Mouse (Mus musculus) intestine, embryonic 15.5 days (tissue): ENCODE results near the gene Mdfi. TPM values are rescaled to one million over a fixed set of nuclear protein-coding genes. Genes with fewer than 3 reads are reported as not detected.

Experiments
- ATAC-seq: fragments of 200-750 bp; cut with Nextera tagmentation; 2 replicates; pipeline ENCODE4 v1.8.0; 2017; ENCODE audit warnings: moderate TSS enrichment, moderate library complexity
- H3K27ac ChIP-seq: fragments of 300-500 bp; sonication (generic); 2 replicates; pipeline ENCODE4 v1.5.1; 2015; ENCODE audit warnings: mild to moderate bottlenecking, inconsistent platforms
- H3K27me3 ChIP-seq: fragments of 300-500 bp; sonication (generic); replicated peaks from 2 replicates; pipeline ENCODE4 v1.6.1; 2015; ENCODE audit warnings: inconsistent platforms
- H3K36me3 ChIP-seq: fragments of 300-500 bp; sonication (generic); 2 replicates; pipeline ENCODE4 v1.6.1; 2015; ENCODE audit warnings: inconsistent platforms
- H3K4me1 ChIP-seq: fragments of 300-500 bp; sonication (generic); replicated peaks from 2 replicates; pipeline ENCODE4 v1.6.1; 2015; ENCODE audit warnings: inconsistent platforms
- H3K4me2 ChIP-seq: fragments of 300-500 bp; sonication (generic); replicated peaks from 2 replicates; pipeline ENCODE4 v1.6.1; 2015; ENCODE audit warnings: mild to moderate bottlenecking, inconsistent platforms
- H3K4me3 ChIP-seq: fragments of 300-500 bp; sonication (generic); replicated peaks from 2 replicates; pipeline ENCODE4 v1.5.1; 2015; ENCODE audit warnings: inconsistent platforms
- H3K9ac ChIP-seq: fragments of 300-500 bp; sonication (generic); 2 replicates; pipeline ENCODE4 v1.6.1; 2015; ENCODE audit warnings: inconsistent platforms
- H3K9me3 ChIP-seq: fragments of 300-500 bp; sonication (generic); 2 replicates; pipeline ENCODE4 v1.6.1; 2016; ENCODE audit warnings: inconsistent platforms
- WGBS: fragments of 180-500 bp; shearing (Covaris S2); methylation state at CpG from one replicate; pipeline ENCODE4 v1.1.7; 2015; 5-methylcytosine and 5-hydroxymethylcytosine counted together
- polyA plus RNA-seq: library from polyadenylated mRNA; unstranded; fragments of >200 nt; fragmentation: Nextera tagmentation; extraction: Ambion mirVana; gene quantifications from 2 replicates; pipeline ENCODE4 v1.2.1, GENCODE M21; 2015

The Mdfi gene
- polyA plus RNA-seq, 1 experiment from 2014 or later = 9.5 TPM

DNA sequence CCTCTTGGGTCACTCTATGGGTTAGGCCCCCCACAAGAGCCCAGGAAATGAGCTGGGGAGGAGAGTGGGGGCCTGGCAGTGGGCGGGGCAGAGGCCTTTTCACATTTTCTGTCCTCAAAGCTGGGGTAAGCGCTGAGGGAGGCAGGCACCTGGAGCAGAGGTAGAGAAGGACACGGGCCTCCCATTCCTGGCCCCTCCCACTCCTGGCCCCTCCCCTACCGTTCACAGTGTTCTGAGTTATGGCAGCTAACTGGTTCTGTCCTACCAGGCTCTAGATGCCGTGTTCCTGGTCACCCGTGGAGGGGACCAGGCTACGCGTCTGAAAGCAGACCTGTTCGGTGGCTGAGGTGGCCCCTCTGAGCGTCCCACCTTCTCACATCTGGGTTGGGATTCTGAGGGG, 19.0 kb downstream of the Mdfi start:
- Histone ChIP-seq H3K4me1 (peaks cover 33% of the 10 kb centered on the region), H3K27ac (peak overlapping the region; percentile 13; the same call in 1 of the 2 replicates), H3K27me3 (no peaks in the 10 kb centered on the region), H3K9ac (no peak overlapping the region), H3K9me3 (no peaks in the 10 kb centered on the region), H3K4me2 (no peak overlapping the region), H3K36me3 (peaks cover 25% of the 10 kb centered on the region), H3K4me3 (no peak overlapping the region)
- ATAC-seq = peak; percentile 42; the same call in 1 of the 2 replicates
- WGBS = 50% methylated on average over 10 of the region's 10 CpGs

DNA sequence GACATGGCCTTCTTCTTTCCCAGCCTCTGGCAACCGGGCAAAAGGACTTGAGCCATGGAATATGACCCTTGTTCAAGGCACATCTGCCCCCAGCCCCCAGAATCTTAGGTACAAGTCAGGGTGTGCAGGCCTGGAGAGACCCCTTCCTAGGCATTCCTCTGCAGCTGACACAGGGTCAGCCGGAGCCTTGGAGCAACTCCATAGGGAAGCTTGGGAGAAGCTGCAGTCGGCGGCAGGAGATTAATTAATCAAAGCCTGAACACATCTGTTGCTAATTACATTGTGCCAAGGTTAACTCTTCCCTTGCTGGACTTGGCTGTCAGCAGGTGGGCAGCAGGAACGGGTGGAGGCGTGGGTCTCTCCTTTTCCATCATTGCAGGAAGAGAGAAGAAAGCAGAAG, 20.0 kb downstream of the Mdfi start:
- Histone ChIP-seq H3K27me3 (no peaks in the 10 kb centered on the region), H3K4me1 (peaks cover 31% of the 10 kb centered on the region), H3K9me3 (no peaks in the 10 kb centered on the region), H3K9ac (no peak overlapping the region), H3K36me3 (peaks cover 19% of the 10 kb centered on the region; the same call in 1 of the 2 replicates), H3K4me3 (no peak overlapping the region), H3K4me2 (no peak overlapping the region), H3K27ac (no peak overlapping the region)
- 42% methylated on average over 6 of the region's 6 CpGs for WGBS
- no peak for ATAC-seq

DNA sequence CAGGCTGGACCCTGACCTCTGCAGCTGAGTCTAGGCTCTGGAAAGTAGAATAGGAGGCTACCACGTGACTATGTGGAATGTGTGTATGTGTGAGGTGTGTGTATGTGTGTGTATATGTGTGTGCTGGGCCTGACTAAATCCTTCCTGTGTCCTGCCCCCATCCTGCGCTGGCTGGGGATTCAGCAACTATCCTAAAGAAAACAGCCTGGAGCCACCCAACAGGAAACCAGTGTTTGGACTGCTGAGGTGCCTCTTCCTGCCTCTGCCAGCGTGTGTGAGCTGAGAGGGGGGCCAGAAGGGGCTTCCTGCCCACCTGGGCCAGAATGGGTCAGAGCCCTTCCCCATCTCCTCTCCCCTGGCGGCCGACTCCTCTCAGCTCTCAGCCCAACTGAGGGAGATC, 20.9 kb downstream of the Mdfi start:
- Histone ChIP-seq H3K4me2 (no peak overlapping the region), H3K27me3 (no peaks in the 10 kb centered on the region), H3K4me1 (peaks cover 31% of the 10 kb centered on the region), H3K9ac (no peak overlapping the region), H3K9me3 (no peaks in the 10 kb centered on the region), H3K4me3 (no peak overlapping the region), H3K36me3 (peaks cover 19% of the 10 kb centered on the region; the same call in 1 of the 2 replicates), H3K27ac (no peak overlapping the region)
- peak; percentile 56; the same call in 1 of the 2 replicates for ATAC-seq
- 42% methylated on average over 5 of the region's 5 CpGs for WGBS

DNA sequence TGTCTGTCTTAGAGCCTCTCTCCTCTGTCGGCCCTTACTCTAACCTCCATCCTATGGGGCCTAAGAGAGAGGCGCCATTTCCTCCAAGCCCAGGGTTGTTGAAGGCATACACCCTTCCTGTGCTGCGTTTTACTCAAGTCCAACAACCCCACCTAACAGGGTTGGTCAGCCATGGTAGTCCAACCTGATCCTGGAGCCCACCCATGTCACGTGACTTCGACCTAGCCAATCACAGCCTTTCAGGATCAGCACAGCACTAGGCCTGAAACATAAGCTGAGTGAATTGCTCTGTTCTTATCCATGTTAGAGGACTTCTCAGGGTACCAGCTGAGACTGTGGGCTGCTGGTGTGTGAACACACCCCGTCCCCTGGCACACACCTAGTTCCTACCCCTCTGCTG, 22.3 kb downstream of the Mdfi start:
- Histone ChIP-seq H3K4me1 (peaks cover 31% of the 10 kb centered on the region), H3K27ac (no peak overlapping the region), H3K4me3 (no peak overlapping the region), H3K27me3 (no peaks in the 10 kb centered on the region), H3K9me3 (no peaks in the 10 kb centered on the region), H3K9ac (no peak overlapping the region), H3K4me2 (no peak overlapping the region), H3K36me3 (peaks cover 10% of the 10 kb centered on the region; the same call in 1 of the 2 replicates)
- 77% methylated on average over 6 of the region's 6 CpGs for WGBS
- ATAC-seq = no peak

DNA sequence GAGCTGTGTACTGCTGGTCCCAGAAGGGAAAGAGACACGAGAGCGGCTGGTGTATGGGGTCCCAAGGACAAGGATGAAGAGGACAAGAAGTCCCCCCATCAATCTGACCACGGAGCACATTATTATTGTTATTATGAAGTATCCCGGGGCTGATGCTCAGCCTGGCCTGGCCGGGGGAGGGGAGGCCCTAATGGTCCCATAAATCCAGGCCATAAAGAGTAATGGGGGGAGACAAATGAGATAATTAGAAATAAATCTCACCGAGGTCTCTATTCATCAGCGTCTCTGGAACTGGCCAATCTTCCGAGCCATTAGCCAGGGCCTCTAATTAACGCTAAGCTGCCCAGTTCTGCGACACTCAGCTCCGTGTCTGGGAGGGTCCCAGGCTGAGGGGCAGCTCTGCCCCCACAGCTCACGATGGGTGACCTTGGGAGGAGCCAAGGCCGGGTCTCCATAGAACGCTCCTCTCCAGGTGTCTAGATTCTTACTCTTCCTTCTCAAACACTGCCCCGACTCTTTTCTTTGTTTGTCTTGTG, 23.2 kb downstream of the Mdfi start:
- Histone ChIP-seq H3K4me3 (no peak overlapping the region), H3K9me3 (no peaks in the 10 kb centered on the region), H3K4me2 (no peak overlapping the region), H3K9ac (no peak overlapping the region), H3K36me3 (peaks cover 8% of the 10 kb centered on the region; the same call in 1 of the 2 replicates), H3K27ac (no peak overlapping the region), H3K4me1 (peaks cover 31% of the 10 kb centered on the region), H3K27me3 (no peaks in the 10 kb centered on the region)
- 53% methylated on average over 15 of the region's 15 CpGs for WGBS
- no peak for ATAC-seq

DNA sequence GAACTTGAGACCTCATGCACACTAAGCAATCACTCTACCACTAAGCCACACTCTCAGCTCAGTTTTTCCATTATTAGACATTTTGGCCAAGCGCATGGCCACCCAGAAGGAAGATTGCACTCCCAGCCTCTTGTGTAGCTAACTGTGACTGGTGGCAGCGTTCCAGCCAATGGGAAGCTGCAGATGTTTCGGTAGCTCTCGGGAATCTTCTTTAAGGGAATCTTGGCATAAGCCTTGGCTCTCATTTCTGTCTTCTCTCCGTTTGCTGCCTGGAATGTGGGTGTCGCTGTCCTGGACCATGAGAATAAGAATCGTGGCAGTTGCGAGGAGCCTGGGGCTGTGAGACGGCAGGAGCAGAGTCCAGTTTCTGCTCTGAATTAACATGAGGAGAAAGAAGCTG, 28.3 kb downstream of the Mdfi start:
- H3K9me3 ChIP-seq = no peaks in the 10 kb centered on the region
- peak overlapping the region; percentile 28 for H3K27ac ChIP-seq
- H3K27me3 ChIP-seq = no peaks in the 10 kb centered on the region
- ATAC-seq = peak; percentile 44
- no peaks in the 10 kb centered on the region for H3K36me3 ChIP-seq
- peak overlapping the region; percentile 11; the same call in 1 of the 2 replicates for H3K4me2 ChIP-seq
- H3K4me3 ChIP-seq = no peak overlapping the region
- WGBS = 35% methylated on average over 9 of the region's 9 CpGs
- peaks cover 22% of the 10 kb centered on the region for H3K4me1 ChIP-seq
- H3K9ac ChIP-seq = no peak overlapping the region

DNA sequence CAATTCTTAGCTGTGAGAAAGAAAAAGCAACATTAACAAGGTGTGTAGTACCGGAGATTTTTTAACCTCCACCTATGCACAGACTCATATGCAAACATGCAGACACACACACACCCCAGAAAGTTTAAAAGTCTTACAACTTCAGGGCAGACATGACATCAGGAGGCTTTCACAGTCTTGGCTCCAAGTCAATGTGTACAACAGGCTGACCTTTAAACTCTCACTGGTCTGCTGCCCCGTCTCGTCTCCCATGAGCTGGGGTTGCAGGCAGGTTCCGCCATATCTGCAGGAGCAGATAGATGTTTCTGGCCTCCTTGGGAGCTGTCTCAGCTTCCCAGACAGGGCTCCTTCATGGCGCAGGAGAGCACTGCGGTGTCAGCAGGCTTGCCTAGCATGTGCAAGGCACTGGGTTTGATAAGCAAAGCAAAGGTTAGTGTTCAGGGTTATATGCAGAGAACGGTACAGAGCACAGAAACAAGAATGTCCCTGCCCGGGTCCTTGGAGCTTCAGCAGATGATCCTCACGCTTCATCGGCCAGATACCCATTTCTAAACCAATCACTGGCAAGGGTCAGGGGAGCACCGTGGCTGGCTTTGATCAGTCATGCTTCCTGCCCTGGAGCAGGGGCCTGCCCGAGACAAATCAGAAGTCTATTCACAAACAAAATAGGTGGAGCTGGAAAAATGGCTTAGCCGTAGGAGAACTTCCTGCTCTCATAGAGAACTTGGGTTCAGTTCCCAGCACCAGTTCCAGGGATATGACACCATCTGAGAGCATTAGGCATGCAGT, 29.2 kb downstream of the Mdfi start:
- Histone ChIP-seq H3K9me3 (no peaks in the 10 kb centered on the region), H3K4me3 (no peak overlapping the region), H3K27ac (peak overlapping the region; percentile 11; the same call in 1 of the 2 replicates), H3K36me3 (no peaks in the 10 kb centered on the region), H3K4me1 (peaks cover 22% of the 10 kb centered on the region), H3K27me3 (no peaks in the 10 kb centered on the region), H3K4me2 (no peak overlapping the region), H3K9ac (no peak overlapping the region)
- 0 out of 2 replicates have a peak, but pooled peaks have one; percentile 21 for ATAC-seq
- WGBS = 48% methylated on average over 13 of the region's 13 CpGs

DNA sequence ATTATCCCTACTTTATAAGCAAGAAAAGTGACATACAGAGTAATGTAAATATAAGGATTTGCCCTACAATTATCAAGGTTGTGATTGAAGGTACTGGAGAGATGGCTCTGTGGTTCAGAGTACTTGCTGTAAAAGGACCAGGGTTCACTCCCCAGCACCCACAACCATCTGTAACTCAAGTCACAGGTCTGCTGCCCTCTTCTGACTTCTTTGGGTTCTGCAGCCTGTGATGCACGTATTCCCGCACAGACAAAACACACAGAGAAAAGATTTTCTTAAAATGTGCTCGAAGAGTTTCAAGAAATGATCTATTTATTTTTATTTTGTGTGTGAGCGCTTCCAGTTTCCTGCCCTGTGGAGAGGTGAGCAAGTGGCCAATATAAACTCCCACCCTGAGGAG, 30.8 kb downstream of the Mdfi start:
- peaks cover 22% of the 10 kb centered on the region for H3K4me1 ChIP-seq
- ATAC-seq = no peak
- 86% methylated on average over 4 of the region's 4 CpGs for WGBS
- H3K4me2 ChIP-seq = no peak overlapping the region
- H3K4me3 ChIP-seq = no peak overlapping the region
- no peaks in the 10 kb centered on the region for H3K9me3 ChIP-seq
- no peaks in the 10 kb centered on the region for H3K27me3 ChIP-seq
- H3K36me3 ChIP-seq = no peaks in the 10 kb centered on the region
- H3K27ac ChIP-seq = no peak overlapping the region
- no peak overlapping the region for H3K9ac ChIP-seq

DNA sequence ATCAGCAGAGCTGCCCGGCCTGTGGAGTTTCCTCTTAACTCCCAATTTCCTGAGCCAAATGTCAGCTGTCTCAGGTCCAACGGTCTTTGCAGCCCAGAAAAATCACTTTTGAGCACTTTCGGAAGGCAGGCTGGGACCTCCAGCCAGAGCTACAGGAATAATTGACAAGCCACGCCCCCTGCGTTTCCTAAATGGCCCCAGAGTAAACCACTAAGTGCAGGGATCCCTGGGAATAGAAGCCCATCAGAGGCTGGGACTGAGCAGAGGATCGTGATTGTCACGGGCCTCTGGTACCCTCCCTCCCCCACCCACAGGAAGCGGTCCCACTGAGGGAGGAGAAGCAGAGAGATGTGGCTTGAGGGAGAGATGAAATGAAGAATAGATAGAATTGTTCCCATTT, 31.7 kb downstream of the Mdfi start:
- 17% methylated on average over 8 of the region's 8 CpGs for WGBS
- no peaks in the 10 kb centered on the region for H3K36me3 ChIP-seq
- H3K4me3 ChIP-seq = no peak overlapping the region
- no peak overlapping the region for H3K4me2 ChIP-seq
- no peak for ATAC-seq
- H3K27me3 ChIP-seq = no peaks in the 10 kb centered on the region
- 0 out of 2 replicates have a peak overlapping the region, but pooled peaks have one; percentile 5 for H3K27ac ChIP-seq
- H3K4me1 ChIP-seq = peaks cover 22% of the 10 kb centered on the region
- H3K9me3 ChIP-seq = no peaks in the 10 kb centered on the region
- no peak overlapping the region for H3K9ac ChIP-seq

DNA sequence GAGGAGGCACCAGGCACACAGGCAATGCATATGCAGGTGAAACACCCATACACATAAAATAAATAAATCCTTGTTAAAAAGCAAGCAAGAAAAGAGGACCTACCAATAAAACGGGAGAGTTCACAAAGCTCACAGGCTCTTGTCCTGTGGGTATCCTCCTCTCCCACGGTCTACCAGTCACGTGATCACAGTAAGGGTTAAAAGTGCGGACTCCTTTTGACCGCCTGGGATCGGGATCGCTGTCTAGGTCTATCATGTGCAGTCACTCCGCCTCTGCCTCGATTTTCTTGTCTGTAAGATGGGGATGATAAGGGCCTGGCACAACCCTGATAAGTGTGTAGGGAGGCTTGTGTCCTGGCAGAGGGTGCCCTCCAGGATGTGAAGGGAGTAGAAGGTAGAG, 37.1 kb downstream of the Mdfi start:
- H3K9me3 ChIP-seq = no peaks in the 10 kb centered on the region
- no peak overlapping the region for H3K27ac ChIP-seq
- no peak overlapping the region for H3K4me3 ChIP-seq
- no peaks in the 10 kb centered on the region for H3K36me3 ChIP-seq
- no peak overlapping the region for H3K4me2 ChIP-seq
- H3K27me3 ChIP-seq = no peaks in the 10 kb centered on the region
- no peak for ATAC-seq
- peaks cover 4% of the 10 kb centered on the region; the same call in 1 of the 2 replicates for H3K4me1 ChIP-seq
- H3K9ac ChIP-seq = no peak overlapping the region
- 66% methylated on average over 9 of the region's 9 CpGs for WGBS

DNA sequence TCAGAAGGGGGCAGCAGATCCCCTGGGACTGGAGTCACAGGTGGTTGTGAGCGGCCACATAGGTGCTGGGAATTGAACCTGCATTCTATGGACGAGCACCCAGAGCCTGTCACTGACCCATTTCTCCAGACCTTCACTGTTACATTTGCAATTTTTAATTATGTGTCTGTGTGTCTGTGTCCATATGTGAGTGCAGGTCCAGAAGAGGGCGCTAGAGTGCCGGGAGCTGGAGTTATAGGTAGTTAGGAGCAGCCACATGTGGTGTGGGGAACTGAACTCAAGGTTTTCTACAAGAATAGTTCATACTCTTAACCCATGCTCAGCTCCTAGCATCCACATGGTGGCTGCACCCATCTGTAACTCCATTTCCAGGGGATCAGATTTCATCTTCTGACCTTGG, 37.5 kb downstream of the Mdfi start:
- no peak overlapping the region for H3K4me3 ChIP-seq
- H3K27ac ChIP-seq = no peak overlapping the region
- 64% methylated on average over 4 of the region's 4 CpGs for WGBS
- H3K9ac ChIP-seq = no peak overlapping the region
- H3K27me3 ChIP-seq = no peaks in the 10 kb centered on the region
- no peaks in the 10 kb centered on the region for H3K9me3 ChIP-seq
- H3K36me3 ChIP-seq = no peaks in the 10 kb centered on the region
- no peak for ATAC-seq
- H3K4me1 ChIP-seq = peaks cover 6% of the 10 kb centered on the region; the same call in 1 of the 2 replicates
- H3K4me2 ChIP-seq = no peak overlapping the region

DNA sequence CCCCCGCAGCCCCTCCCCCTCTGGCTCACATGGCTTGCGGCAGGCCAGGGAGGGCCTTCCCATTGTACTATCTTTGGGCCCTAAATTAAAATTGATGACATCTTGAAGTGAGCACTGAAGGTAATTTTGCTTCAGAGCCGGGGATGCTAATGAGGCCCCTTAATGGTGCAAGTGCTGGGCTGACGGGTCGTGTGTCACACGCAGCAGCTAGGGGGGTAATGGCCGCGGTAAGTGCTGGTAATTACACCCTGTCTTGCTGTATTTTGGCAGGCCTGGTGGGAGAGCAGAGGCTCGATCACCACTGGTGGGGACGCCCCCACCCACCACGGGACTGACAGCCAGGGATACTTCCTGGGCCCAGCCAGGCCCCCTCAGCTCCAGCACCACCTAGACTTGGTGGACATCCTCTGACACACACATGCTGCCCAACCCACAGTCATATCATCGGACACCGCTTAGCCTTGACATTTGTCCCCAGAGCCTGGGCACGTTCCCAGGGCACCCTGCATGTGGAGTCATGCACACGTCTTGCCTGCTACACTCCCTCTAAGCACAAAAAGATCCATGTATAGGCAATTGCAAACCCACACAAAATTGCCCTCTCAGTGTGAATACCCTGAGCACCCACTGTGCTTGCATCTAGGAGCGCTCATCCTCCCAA, 38.2 kb downstream of the Mdfi start:
- Histone ChIP-seq H3K9me3 (no peaks in the 10 kb centered on the region), H3K4me2 (no peak overlapping the region), H3K4me1 (peaks cover 6% of the 10 kb centered on the region; the same call in 1 of the 2 replicates), H3K36me3 (no peaks in the 10 kb centered on the region), H3K27ac (no peak overlapping the region), H3K9ac (no peak overlapping the region), H3K4me3 (no peak overlapping the region), H3K27me3 (no peaks in the 10 kb centered on the region)
- WGBS = 63% methylated on average over 16 of the region's 16 CpGs
- ATAC-seq = no peak
